Mouse (Mus musculus) kidney, postnatal 0 days (tissue): ENCODE data around the gene Rnf186. TPM values are rescaled to one million over a fixed set of nuclear protein-coding genes. Genes with fewer than 3 reads are reported as not detected.

Experiments used
- ATAC-seq: fragments of 200-750 bp; cut with Nextera tagmentation; replicated peaks from 2 replicates; pipeline ENCODE4 v1.8.0; 2017; ENCODE audit warnings: low read depth, moderate number of reproducible peaks, moderate TSS enrichment, moderate library complexity; ENCODE audit not compliant: low FRiP score
- DNase-seq: peaks from one replicate; pipeline ENCODE4 v3.0.0-alpha.2; 2016; ENCODE audit warnings: low spot score
- H3K27ac ChIP-seq: fragments of 300-500 bp; sonication (generic); 2 replicates; pipeline ENCODE4 v1.5.1; 2014; ENCODE audit warnings: mild to moderate bottlenecking
- H3K27me3 ChIP-seq: fragments of 300-500 bp; sonication (generic); 2 replicates; pipeline ENCODE4 v1.6.1; 2014; ENCODE audit warnings: low read length, mixed read lengths; ENCODE audit not compliant: insufficient read depth
- H3K36me3 ChIP-seq: fragments of 300-500 bp; sonication (generic); 2 replicates; pipeline ENCODE4 v1.6.1; 2014; ENCODE audit warnings: low read length, mixed read lengths; ENCODE audit not compliant: insufficient read depth
- H3K4me1 ChIP-seq: fragments of 300-500 bp; sonication (generic); replicated peaks from 2 replicates; pipeline ENCODE4 v1.6.1; 2014; ENCODE audit warnings: antibody characterized with exemption, low read length, mixed read lengths; ENCODE audit not compliant: insufficient read depth
- H3K4me2 ChIP-seq: fragments of 300-500 bp; sonication (generic); 2 replicates; pipeline ENCODE4 v1.6.1; 2014; ENCODE audit warnings: mild to moderate bottlenecking, low read length, moderate library complexity, mixed read lengths
- H3K4me3 ChIP-seq: fragments of 300-500 bp; sonication (generic); replicated peaks from 2 replicates; pipeline ENCODE4 v1.5.1; 2014; ENCODE audit warnings: low read depth, low read length
- H3K9ac ChIP-seq: fragments of 300-500 bp; sonication (generic); 2 replicates; pipeline ENCODE4 v1.6.1; 2014; ENCODE audit warnings: low read depth, low read length
- H3K9me3 ChIP-seq: fragments of 300-500 bp; sonication (generic); replicated peaks from 2 replicates; pipeline ENCODE4 v1.6.1; 2016; ENCODE audit warnings: low read length, inconsistent platforms, mixed read lengths
- CTCF ChIP-seq: IDR thresholded peaks from 2 replicates; pipeline ENCODE4 v1.5.1; 2016; ENCODE audit warnings: antibody characterized with exemption, low read depth, mild to moderate bottlenecking, moderate library complexity
- WGBS: fragments of 180-500 bp; shearing (Covaris S2); extraction: QIAGEN DNeasy Blood & Tissue Kit; methylation state at CpG from one replicate; pipeline ENCODE4 v1.1.7; 2014; 5-methylcytosine and 5-hydroxymethylcytosine counted together
- polyA plus RNA-seq: library from polyadenylated mRNA; unstranded; fragments of >200 nt; fragmentation: Nextera tagmentation; extraction: Ambion mirVana; gene quantifications from 2 replicates; pipeline ENCODE4 v1.2.1, GENCODE M21; 2015

Rnf186 gene
- polyA plus RNA-seq, 1 experiment from 2014 or later: 17.7 TPM

DNA sequence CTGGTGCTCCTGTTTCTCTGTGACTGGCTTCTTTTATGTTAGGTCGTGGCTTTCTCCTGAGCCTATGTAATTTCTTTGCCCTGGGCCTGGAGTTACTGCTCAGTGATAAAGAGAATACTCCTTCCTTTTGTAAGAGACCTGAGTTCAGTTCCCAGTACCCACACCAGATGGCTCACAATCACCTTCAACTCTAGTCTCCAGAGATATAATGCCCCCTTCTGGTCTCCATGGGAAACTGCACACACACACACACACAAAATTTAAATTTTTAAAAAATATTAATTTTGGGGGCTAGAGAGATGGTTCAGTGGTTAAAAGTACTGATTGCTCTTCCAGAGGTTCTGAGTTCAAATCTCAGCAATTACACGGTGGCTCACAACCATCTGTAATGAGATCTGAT lies 18.7 kb upstream of the Rnf186 start:
- H3K27me3 ChIP-seq: no peaks in the 10 kb centered on the region
- no peak for DNase-seq

GRCm38 (mm10) chr4:138958612-138959011 lies 8.3 kb upstream of the Rnf186 start:
- Histone ChIP-seq H3K4me2 (no peak overlapping the region), H3K4me1 (no peaks in the 10 kb centered on the region), H3K9me3 (no peaks in the 10 kb centered on the region), H3K27me3 (no peaks in the 10 kb centered on the region), H3K27ac (no peak overlapping the region), H3K4me3 (no peak overlapping the region), H3K36me3 (no peaks in the 10 kb centered on the region), H3K9ac (no peak overlapping the region)
- WGBS: 68% methylated on average over 9 of the region's 9 CpGs
- no peak for TF ChIP-seq CTCF
- ATAC-seq (no peak), DNase-seq (no peak)

More for the DNA sequence above, 18.7 kb upstream of the Rnf186 start:
- no peak for ATAC-seq
- Histone ChIP-seq H3K9me3 (no peaks in the 10 kb centered on the region), H3K27ac (no peak overlapping the region), H3K4me1 (peaks cover 3% of the 10 kb centered on the region; the same call in 1 of the 2 replicates), H3K9ac (no peak overlapping the region), H3K36me3 (no peaks in the 10 kb centered on the region), H3K4me3 (no peak overlapping the region), H3K4me2 (no peak overlapping the region)
- peak; percentile 21; the same call in 1 of the 2 replicates for TF ChIP-seq CTCF
- 86% methylated on average over 2 of the region's 2 CpGs for WGBS

GRCm38 (mm10) chr4:138959120-138959519 lies 7.8 kb upstream of the Rnf186 start:
- no peaks in the 10 kb centered on the region for H3K4me1 ChIP-seq
- no peak for TF ChIP-seq CTCF
- H3K36me3 ChIP-seq: no peaks in the 10 kb centered on the region
- no peaks in the 10 kb centered on the region for H3K9me3 ChIP-seq
- no peak overlapping the region for H3K4me2 ChIP-seq
- DNase-seq (no peak), ATAC-seq (no peak)
- peak overlapping the region; percentile 25; the same call in 1 of the 2 replicates for H3K27ac ChIP-seq
- no peaks in the 10 kb centered on the region for H3K27me3 ChIP-seq
- H3K9ac ChIP-seq: no peak overlapping the region
- no peak overlapping the region for H3K4me3 ChIP-seq
- 77% methylated on average over 15 of the region's 15 CpGs for WGBS

DNA sequence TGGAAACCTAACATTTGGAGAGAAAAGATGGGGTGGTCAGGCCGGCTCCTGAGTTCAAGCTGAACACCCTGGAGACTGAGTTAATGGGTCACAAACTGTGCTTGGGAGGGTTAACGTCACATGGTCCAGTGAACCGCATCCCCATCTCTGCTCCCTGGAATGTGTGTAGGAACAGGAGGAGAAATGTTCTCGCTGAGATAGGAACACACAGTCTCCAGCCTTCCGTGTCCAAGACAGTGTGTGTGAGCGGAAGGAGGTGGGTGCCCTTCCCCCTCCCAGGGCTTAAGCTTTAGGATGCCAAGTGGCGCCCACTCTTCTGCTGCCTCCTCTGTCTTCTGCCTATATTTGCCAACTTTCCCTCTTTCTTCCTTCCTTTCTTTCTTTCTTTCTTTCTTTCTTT lies 7.0 kb upstream of the Rnf186 start:
- DNase-seq (peak; percentile 73), ATAC-seq (peak; percentile 88)
- H3K36me3 ChIP-seq: no peaks in the 10 kb centered on the region
- 0 out of 2 replicates have a peak overlapping the region, but pooled peaks have one; percentile 25 for H3K27ac ChIP-seq
- H3K27me3 ChIP-seq: no peaks in the 10 kb centered on the region
- no peak overlapping the region for H3K9ac ChIP-seq
- 37% methylated on average over 7 of the region's 7 CpGs for WGBS
- no peak overlapping the region for H3K4me2 ChIP-seq
- no peaks in the 10 kb centered on the region for H3K9me3 ChIP-seq
- H3K4me3 ChIP-seq: no peak overlapping the region
- TF ChIP-seq CTCF: no peak
- H3K4me1 ChIP-seq: no peaks in the 10 kb centered on the region

DNA sequence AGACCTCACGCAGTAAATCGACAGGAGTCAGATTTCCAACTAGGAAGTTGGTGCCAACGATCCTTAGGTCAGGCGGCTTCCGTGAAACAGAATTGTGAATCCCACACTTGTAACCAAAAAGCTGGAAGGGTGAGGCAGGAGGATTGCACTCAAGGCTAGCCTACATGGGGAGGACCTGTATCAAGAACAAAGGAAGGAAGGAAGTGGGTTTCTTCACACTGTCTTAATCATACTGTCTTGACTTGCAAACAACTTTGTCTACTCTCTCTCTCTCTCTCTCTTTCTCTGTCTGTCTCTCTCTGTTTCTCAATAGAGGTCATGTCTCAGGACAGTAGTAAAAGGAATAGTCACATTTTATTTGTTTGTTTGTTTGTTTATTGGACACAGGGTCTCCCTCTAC lies 4.2 kb upstream of the Rnf186 start:
- Histone ChIP-seq H3K36me3 (no peaks in the 10 kb centered on the region), H3K9ac (no peak overlapping the region), H3K27me3 (no peaks in the 10 kb centered on the region), H3K4me2 (no peak overlapping the region), H3K4me1 (no peaks in the 10 kb centered on the region), H3K9me3 (no peaks in the 10 kb centered on the region), H3K27ac (no peak overlapping the region), H3K4me3 (no peak overlapping the region)
- WGBS: 62% methylated on average over 5 of the region's 5 CpGs
- no peak for TF ChIP-seq CTCF
- DNase-seq: no peak
- no peak for ATAC-seq

GRCm38 (mm10) chr4:138965871-138966270 lies 1.0 kb upstream of the Rnf186 start:
- WGBS: 59% methylated on average over 5 of the region's 5 CpGs
- DNase-seq (no peak), ATAC-seq (no peak)
- H3K9me3 ChIP-seq: no peaks in the 10 kb centered on the region
- H3K36me3 ChIP-seq: no peaks in the 10 kb centered on the region
- H3K4me1 ChIP-seq: peaks cover 6% of the 10 kb centered on the region; the same call in 1 of the 2 replicates
- no peak overlapping the region for H3K4me2 ChIP-seq
- H3K9ac ChIP-seq: no peak overlapping the region
- no peak for TF ChIP-seq CTCF
- H3K27me3 ChIP-seq: no peaks in the 10 kb centered on the region
- H3K27ac ChIP-seq: 0 out of 2 replicates have a peak overlapping the region, but pooled peaks have one; percentile 51
- H3K4me3 ChIP-seq: no peak overlapping the region

GRCm38 (mm10) chr4:138967485-138967884 lies 573 bp downstream of the Rnf186 start:
- TF ChIP-seq CTCF: no peak
- Histone ChIP-seq H3K4me2 (peak overlapping the region; percentile 43), H3K4me1 (peaks cover 6% of the 10 kb centered on the region; the same call in 1 of the 2 replicates), H3K9me3 (no peaks in the 10 kb centered on the region), H3K27ac (peak overlapping the region; percentile 77), H3K9ac (peak overlapping the region; percentile 42), H3K27me3 (no peaks in the 10 kb centered on the region), H3K36me3 (no peaks in the 10 kb centered on the region), H3K4me3 (peak overlapping the region; percentile 18)
- WGBS: 80% methylated on average over 15 of the region's 15 CpGs
- ATAC-seq (0 out of 2 replicates have a peak, but pooled peaks have one; percentile 2), DNase-seq (no peak)
